Mouse (Mus musculus) forebrain, embryonic 16.5 days (tissue): ENCODE measurements around the gene Gm20604. TPM values are rescaled to one million over a fixed set of nuclear protein-coding genes. Genes with fewer than 3 reads are reported as not detected.
A peak's percentile ranks its signal among the peaks of the same experiment; 100 is the strongest.

Experiments
- ATAC-seq: fragments of 200-750 bp; cut with Nextera tagmentation; 2 replicates; pipeline ENCODE4 v1.8.0; 2017; ENCODE audit warnings: mild to moderate bottlenecking, moderate library complexity
- H3K27ac ChIP-seq: fragments of 300-500 bp; sonication (generic); 2 replicates; pipeline ENCODE4 v1.5.1; 2014; ENCODE audit warnings: low read length, control low read depth
- H3K27me3 ChIP-seq: fragments of 300-500 bp; sonication (generic); replicated peaks from 2 replicates; pipeline ENCODE4 v1.6.1; 2014; ENCODE audit warnings: low read length; ENCODE audit not compliant: control insufficient read depth, insufficient read depth
- H3K36me3 ChIP-seq: fragments of 300-500 bp; sonication (generic); 2 replicates; pipeline ENCODE4 v1.6.1; 2014; ENCODE audit not compliant: control insufficient read depth, insufficient read depth
- H3K4me1 ChIP-seq: fragments of 300-500 bp; sonication (generic); replicated peaks from 2 replicates; pipeline ENCODE4 v1.6.1; 2014; ENCODE audit warnings: low read length; ENCODE audit not compliant: control insufficient read depth, insufficient read depth
- H3K4me2 ChIP-seq: fragments of 300-500 bp; sonication (generic); 2 replicates; pipeline ENCODE4 v1.6.1; 2014; ENCODE audit warnings: mild to moderate bottlenecking, low read length, control low read depth
- H3K4me3 ChIP-seq: fragments of 300-500 bp; sonication (generic); replicated peaks from 2 replicates; pipeline ENCODE4 v1.5.1; 2014; ENCODE audit warnings: mild to moderate bottlenecking, low read length, control low read depth
- H3K9ac ChIP-seq: fragments of 300-500 bp; sonication (generic); replicated peaks from 2 replicates; pipeline ENCODE4 v1.6.1; 2014; ENCODE audit warnings: low read depth, low read length, control low read depth
- H3K9me3 ChIP-seq: fragments of 300-500 bp; sonication (generic); 2 replicates; pipeline ENCODE4 v1.6.1; 2016; ENCODE audit warnings: low read length; ENCODE audit not compliant: control insufficient read depth
- WGBS: fragments of 180-500 bp; shearing (Covaris S2); extraction: QIAGEN DNeasy Blood & Tissue Kit; methylation state at CpG from one replicate; pipeline ENCODE4 v1.1.7; 2014; 5-methylcytosine and 5-hydroxymethylcytosine counted together
- polyA plus RNA-seq: library from polyadenylated mRNA; unstranded; fragments of >200 nt; fragmentation: Nextera tagmentation; extraction: Ambion mirVana; gene quantifications from 2 replicates; pipeline ENCODE4 v1.2.1, GENCODE M21; 2015

Gm20604 gene
- polyA plus RNA-seq, 1 experiment from 2014 or later, result 39.8 TPM

GRCm38 (mm10) chr12:102771601-102772000 is 13.1 kb upstream of the Gm20604 start:
- H3K27me3 ChIP-seq, result no peaks in the 10 kb centered on the region
- H3K36me3 ChIP-seq, result peaks cover 47% of the 10 kb centered on the region
- no peak overlapping the region for H3K27ac ChIP-seq
- no peak overlapping the region for H3K9ac ChIP-seq
- peaks cover 3% of the 10 kb centered on the region; the same call in 1 of the 2 replicates for H3K9me3 ChIP-seq
- no peak overlapping the region for H3K4me2 ChIP-seq
- 98% methylated on average over 8 of the region's 8 CpGs for WGBS
- ATAC-seq, result no peak
- H3K4me3 ChIP-seq, result no peak overlapping the region
- no peaks in the 10 kb centered on the region for H3K4me1 ChIP-seq

- H3K9me3 ChIP-seq, result peaks cover 3% of the 10 kb centered on the region; the same call in 1 of the 2 replicates
- no peak overlapping the region for H3K4me3 ChIP-seq
- no peak overlapping the region for H3K27ac ChIP-seq
- no peak overlapping the region for H3K4me2 ChIP-seq
- H3K4me1 ChIP-seq, result no peaks in the 10 kb centered on the region
- 95% methylated on average over 4 of the region's 4 CpGs for WGBS
- no peak overlapping the region for H3K9ac ChIP-seq
- H3K27me3 ChIP-seq, result no peaks in the 10 kb centered on the region
- no peak for ATAC-seq
- H3K36me3 ChIP-seq, result peaks cover 47% of the 10 kb centered on the region
These were observed 10.5 kb upstream of the Gm20604 start for GRCm38 (mm10) chr12:102769000-102769399.

- no peak overlapping the region for H3K9ac ChIP-seq
- no peak overlapping the region for H3K27ac ChIP-seq
- ATAC-seq, result no peak
- no peak overlapping the region for H3K4me3 ChIP-seq
- no peak overlapping the region for H3K4me2 ChIP-seq
- H3K9me3 ChIP-seq, result no peaks in the 10 kb centered on the region
- peaks cover 10% of the 10 kb centered on the region for H3K4me1 ChIP-seq
- H3K36me3 ChIP-seq, result peaks cover 27% of the 10 kb centered on the region
- no peaks in the 10 kb centered on the region for H3K27me3 ChIP-seq
These were observed 5.2 kb upstream of the Gm20604 start for GRCm38 (mm10) chr12:102763696-102764095.

- H3K4me3 ChIP-seq, result no peak overlapping the region
- peaks cover 21% of the 10 kb centered on the region for H3K36me3 ChIP-seq
- H3K9ac ChIP-seq, result no peak overlapping the region
- no peak overlapping the region for H3K27ac ChIP-seq
- no peaks in the 10 kb centered on the region for H3K27me3 ChIP-seq
- ATAC-seq, result no peak
- no peaks in the 10 kb centered on the region for H3K9me3 ChIP-seq
- H3K4me2 ChIP-seq, result no peak overlapping the region
- peaks cover 17% of the 10 kb centered on the region for H3K4me1 ChIP-seq
- WGBS, result 90% methylated on average over 3 of the region's 3 CpGs
These were observed 3.2 kb upstream of the Gm20604 start for GRCm38 (mm10) chr12:102761668-102762067.

GRCm38 (mm10) chr12:102758936-102759335 is 464 bp upstream of the Gm20604 start:
- peaks cover 27% of the 10 kb centered on the region for H3K4me1 ChIP-seq
- no peaks in the 10 kb centered on the region for H3K9me3 ChIP-seq
- 1% methylated on average over 5 of the region's 5 CpGs for WGBS
- H3K36me3 ChIP-seq, result peaks cover 8% of the 10 kb centered on the region
- H3K9ac ChIP-seq, result peak overlapping the region; percentile 80
- no peak for ATAC-seq
- H3K27ac ChIP-seq, result no peak overlapping the region
- no peaks in the 10 kb centered on the region for H3K27me3 ChIP-seq
- H3K4me2 ChIP-seq, result peak overlapping the region; percentile 98
- H3K4me3 ChIP-seq, result peak overlapping the region; percentile 91

- under 1% methylated on average over 69 of the region's 73 CpGs for WGBS
- peak; percentile 98 for ATAC-seq
- Histone ChIP-seq H3K27ac (peak within 1 kb of the TSS; percentile 89), H3K9me3 (no peaks in the 10 kb centered on the region), H3K9ac (peak within 1 kb of the TSS; percentile 80), H3K27me3 (no peaks in the 10 kb centered on the region), H3K4me1 (peaks cover 27% of the 10 kb centered on the region), H3K4me3 (peak within 1 kb of the TSS; percentile 91), H3K36me3 (peaks cover 5% of the 10 kb centered on the region; the same call in 1 of the 2 replicates), H3K4me2 (peak within 1 kb of the TSS; percentile 98)
These were observed 626 bp downstream of the Gm20604 start, which contains the start of the genes Gm28051, Gon7 and Ubr7 for GRCm38 (mm10) chr12:102757689-102758402. Gm28051 (minus strand) TSS chr12:102757765. Gon7 (minus strand) TSS chr12:102757803. Ubr7 (plus strand) TSS chr12:102757967.

- Histone ChIP-seq H3K4me3 (peak overlapping the region; percentile 91), H3K27ac (peak overlapping the region; percentile 89), H3K4me2 (peak overlapping the region; percentile 78), H3K9me3 (no peaks in the 10 kb centered on the region), H3K36me3 (0 out of 2 replicates have a peak, but pooled peaks cover under 1% of the 10 kb centered on the region), H3K4me1 (peaks cover 27% of the 10 kb centered on the region), H3K9ac (peak overlapping the region; percentile 74), H3K27me3 (no peaks in the 10 kb centered on the region)
- WGBS, result 1% methylated on average over 46 of the region's 46 CpGs
- ATAC-seq, result no peak; the same call in 1 of the 2 replicates
These were observed 1.3 kb downstream of the Gm20604 start for GRCm38 (mm10) chr12:102757055-102757688.

GRCm38 (mm10) chr12:102756304-102756703 is 2.2 kb downstream of the Gm20604 start:
- WGBS, result 85% methylated on average over 7 of the region's 7 CpGs
- Histone ChIP-seq H3K9ac (no peak overlapping the region), H3K27ac (no peak overlapping the region), H3K4me1 (peaks cover 27% of the 10 kb centered on the region), H3K4me3 (peak overlapping the region; percentile 91), H3K27me3 (no peaks in the 10 kb centered on the region), H3K4me2 (peak overlapping the region; percentile 78), H3K9me3 (no peaks in the 10 kb centered on the region), H3K36me3 (no peaks in the 10 kb centered on the region)
- no peak for ATAC-seq

- 90% methylated on average over 3 of the region's 3 CpGs for WGBS
These were observed 10.2 kb downstream of the Gm20604 start for GRCm38 (mm10) chr12:102748256-102748655.

More at GRCm38 (mm10) chr12:102748256-102748655, 10.2 kb downstream of the Gm20604 start:
- Histone ChIP-seq H3K36me3 (peaks cover 2% of the 10 kb centered on the region; the same call in 1 of the 2 replicates), H3K9ac (no peak overlapping the region), H3K27me3 (no peaks in the 10 kb centered on the region), H3K4me1 (peaks cover 10% of the 10 kb centered on the region), H3K4me2 (no peak overlapping the region), H3K9me3 (no peaks in the 10 kb centered on the region), H3K27ac (no peak overlapping the region), H3K4me3 (no peak overlapping the region)
- ATAC-seq, result no peak
